Mouse (Mus musculus): Measurements from ENCODE around the gene Pygo1.

GRCm38 (mm10) chr9:72879601-72880000 lies 45.8 kb upstream of the Pygo1 start:
- TF ChIP-seq CTCF (IDR thresholded peaks at IDR 0.05; ENCODE audit: low read depth, low read length) (no peak), POLR2A (IDR thresholded peaks at IDR 0.05; ENCODE audit: borderline replicate concordance, low read depth, low read length) (no peak)

Data from bone marrow macrophage, adult 2 months (primary cell).